Mouse (Mus musculus) MEL (cell line): Measurements from ENCODE around the gene Aldh16a1.
A peak's percentile ranks its signal among the peaks of the same experiment; 100 is the strongest.

Experiments
- CTCF ChIP-seq, 3 experiments: IDR thresholded peaks in 2 of 3; conservative IDR thresholded peaks in 1 of 3; 2 replicates each; pipeline ENCODE4 v1.5.1; 2011 to 2012; ENCODE audit warnings: low read length in 3 of 3, low read depth in 2 of 3, mild to moderate bottlenecking in 2 of 3, improper control_type of control experiment in 1 of 3, inconsistent platforms in 1 of 3, mixed read lengths in 1 of 3, moderate library complexity in 1 of 3; ENCODE audit not compliant: control insufficient read depth in 1 of 3, insufficient read depth in 1 of 3, poor library complexity in 1 of 3, severe bottlenecking in 1 of 3
- EP300 ChIP-seq, 2 experiments: IDR thresholded peaks; 2 replicates each; pipeline ENCODE4 v1.6.1; 2011; ENCODE audit warnings: improper control_type of control experiment in 2 of 2, low read length in 2 of 2, low read depth in 1 of 2, mild to moderate bottlenecking in 1 of 2
- ETS1 ChIP-seq: IDR thresholded peaks from 2 replicates; pipeline ENCODE4 v1.6.1; 2012; ENCODE audit warnings: low read depth, mild to moderate bottlenecking, inconsistent platforms, low read length, improper control_type of control experiment, moderate library complexity
- HCFC1 ChIP-seq: IDR thresholded peaks from 2 replicates; pipeline ENCODE4 v1.6.1; 2012; ENCODE audit warnings: low read depth, mild to moderate bottlenecking, inconsistent platforms, low read length, improper control_type of control experiment, moderate library complexity
- KAT2A ChIP-seq: conservative IDR thresholded peaks from 2 replicates; pipeline ENCODE4 v1.6.1; 2012; ENCODE audit warnings: low read depth, low read length, improper control_type of control experiment, inconsistent platforms
- MAZ ChIP-seq: IDR thresholded peaks from 2 replicates; pipeline ENCODE4 v1.6.1; 2012; ENCODE audit warnings: low read depth, mild to moderate bottlenecking, inconsistent platforms, low read length, improper control_type of control experiment
- MXI1 ChIP-seq: IDR thresholded peaks from 2 replicates; pipeline ENCODE4 v1.6.1; 2011; ENCODE audit warnings: mild to moderate bottlenecking, low read depth, low read length, improper control_type of control experiment
- POLR2A ChIP-seq, 2 experiments: IDR thresholded peaks; 2 replicates each; pipeline ENCODE4 v1.6.1; 2011 to 2012; ENCODE audit warnings: low read length in 2 of 2, mild to moderate bottlenecking in 2 of 2, control low read depth in 1 of 2, improper control_type of control experiment in 1 of 2, low read depth in 1 of 2, moderate library complexity in 1 of 2; ENCODE audit not compliant: control insufficient read depth in 1 of 2, insufficient read depth in 1 of 2, poor library complexity in 1 of 2
- POLR2AphosphoS2 ChIP-seq: IDR thresholded peaks from 2 replicates; pipeline ENCODE4 v1.6.1; 2011; ENCODE audit warnings: low read length, improper control_type of control experiment
- SIN3A ChIP-seq: IDR thresholded peaks from 2 replicates; pipeline ENCODE4 v1.6.1; 2012; ENCODE audit warnings: low read length, improper control_type of control experiment, inconsistent platforms
- ZC3H11A ChIP-seq: IDR thresholded peaks from 2 replicates; pipeline ENCODE4 v1.6.1; 2012; ENCODE audit warnings: low read depth, mild to moderate bottlenecking, inconsistent platforms, low read length, improper control_type of control experiment

- TF ChIP-seq MAZ, result no peak
- TF ChIP-seq POLR2AphosphoS2, result no peak
- no peak for TF ChIP-seq CTCF (IDR thresholded peaks at IDR 0.05 in 2 of 3, conservative IDR thresholded peaks at IDR 0.05 in 1 of 3; ENCODE audit: control insufficient read depth in 1 of 3, insufficient read depth in 1 of 3, low read depth in 2 of 3, low read length in 3 of 3, poor library complexity in 1 of 3, severe bottlenecking in 1 of 3)
- no peak for TF ChIP-seq EP300 (IDR thresholded peaks at IDR 0.05; ENCODE audit: low read depth in 1 of 2, low read length in 2 of 2)
- no peak for TF ChIP-seq MXI1
- no peak for TF ChIP-seq HCFC1
- peak in 1 of 2 experiments; percentile 26; a peak in 1 of 4 replicates for TF ChIP-seq POLR2A (IDR thresholded peaks at IDR 0.05; ENCODE audit: control insufficient read depth in 1 of 2, insufficient read depth in 1 of 2, low read depth in 1 of 2, low read length in 2 of 2, poor library complexity in 1 of 2)
- no peak for TF ChIP-seq ETS1
- no peak for TF ChIP-seq SIN3A
- TF ChIP-seq ZC3H11A, result no peak
- no peak for TF ChIP-seq KAT2A
Observed at GRCm38 (mm10) chr7:45119780-45120709, 34.3 kb downstream of the Aldh16a1 start.
